ENCODE assay signal across 9 mouse cellular contexts in the genomic region with DNA sequence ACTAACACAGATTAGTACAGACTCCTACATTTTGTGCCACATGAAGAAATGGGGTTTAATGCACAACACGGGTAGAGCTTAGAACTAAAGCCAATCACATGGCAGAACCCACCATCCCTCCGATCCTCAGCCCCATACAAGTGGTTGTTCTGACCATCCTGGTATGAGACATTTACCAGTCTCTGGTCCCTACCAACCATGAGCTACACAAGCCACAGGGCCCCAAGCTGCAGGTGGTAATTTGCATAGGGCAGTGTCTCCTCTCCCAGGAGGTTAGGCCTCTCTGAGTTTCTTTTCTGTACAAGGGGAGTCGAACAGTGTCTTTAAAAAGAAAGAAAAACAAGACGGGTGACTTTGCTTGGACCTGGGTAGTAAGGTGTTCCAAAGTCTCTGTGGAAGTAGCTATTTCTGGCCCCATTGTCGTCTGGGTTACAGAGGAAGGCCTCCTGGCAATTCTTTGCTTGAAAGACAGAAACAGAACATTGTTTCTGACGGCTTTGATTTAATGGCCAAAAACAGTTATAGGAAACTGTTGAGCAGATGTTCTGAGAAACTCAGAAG. TPM values are rescaled to one million over a fixed set of nuclear protein-coding genes. Genes with fewer than 3 reads are reported as not detected.
DNase-seq lines count a peak whose midpoint lies in the region; ATAC-seq and TF ChIP-seq lines count a peak whose summit lies in the region.
"Had no signal": no experiment of that assay in that cellular context is flagged by ENCODE, and none has a peak within 500 bp of the region (broad histone marks: within the 10 kb centered on the region; RNA-seq: fewer than 3 reads in every experiment).

No protein-coding gene starts in this region.

- no peak overlapping the region for H3K4me3 ChIP-seq in cerebellum, adult 2 months (replicated peaks; ENCODE audit: insufficient read depth, low read depth, low read length)
- H3K4me3 ChIP-seq in kidney, embryonic 16.5 days (ENCODE audit: low read length), result no peak overlapping the region
- H3K4me3 ChIP-seq in CH12.LX (replicated peaks in 1 of 3; ENCODE audit: low read depth in 2 of 3, low read length in 2 of 3, poor library complexity in 1 of 3), result no peak overlapping the region
- no peak overlapping the region for H3K4me3 ChIP-seq in spleen, adult 2 months (ENCODE audit: extremely low read depth, insufficient read depth, insufficient read length)
- H3K4me3 ChIP-seq: liver, embryonic 15.5 days had no signal

- 0 out of 2 replicates have a peak overlapping the region, but pooled peaks have one; percentile 6 for H3K27ac ChIP-seq in cerebellum, adult 2 months (ENCODE audit: insufficient read depth, low read length)
- H3K27ac ChIP-seq in kidney, embryonic 16.5 days (ENCODE audit: low read length), result peak overlapping the region; percentile 59
- H3K27ac ChIP-seq in CH12.LX (ENCODE audit: insufficient read depth, low read depth), result peak overlapping the region; percentile 67
- H3K27ac ChIP-seq in spleen, adult 2 months (ENCODE audit: insufficient read depth, low read length), result peak overlapping the region; percentile 89
- H3K27ac ChIP-seq: liver, embryonic 15.5 days had no signal

- no peak for ATAC-seq in kidney, embryonic 16.5 days (ENCODE audit: low FRiP score, low TSS enrichment)

- no peaks in the 10 kb centered on the region for H3K9me3 ChIP-seq in kidney, embryonic 16.5 days (ENCODE audit: low read length)
- no peaks in the 10 kb centered on the region for H3K9me3 ChIP-seq in CH12.LX (replicated peaks; ENCODE audit: low read length)
- H3K9me3 ChIP-seq: liver, embryonic 15.5 days had no signal

- H3K4me2 ChIP-seq in kidney, embryonic 16.5 days (replicated peaks; ENCODE audit: low read depth, low read length), result no peak overlapping the region
- H3K4me2 ChIP-seq in CH12.LX (ENCODE audit: insufficient read depth, low read depth, poor library complexity, severe bottlenecking), result peak overlapping the region; percentile 94
- H3K4me2 ChIP-seq: liver, embryonic 15.5 days had no signal

- H3K79me2 ChIP-seq in CH12.LX (replicated peaks; ENCODE audit: control insufficient read depth, extremely low read depth, insufficient read depth, poor library complexity, severe bottlenecking), result no peaks in the 10 kb centered on the region

- TF ChIP-seq RAD21 in CH12.LX (IDR thresholded peaks at IDR 0.05; ENCODE audit: low read depth, low read length), result peak; percentile 13

- no peaks in the 10 kb centered on the region; the same call in 1 of the 2 replicates for H3K4me1 ChIP-seq in cerebellum, adult 2 months (ENCODE audit: control insufficient read depth, insufficient read depth, low read length)
- H3K4me1 ChIP-seq in kidney, embryonic 16.5 days (ENCODE audit: insufficient read depth, low read length), result peaks cover 32% of the 10 kb centered on the region
- peaks cover 45 to 92% of the 10 kb centered on the region in 2 experiments for H3K4me1 ChIP-seq in CH12.LX (ENCODE audit: control insufficient read depth in 1 of 2, insufficient read depth in 2 of 2)
- peaks cover 64% of the 10 kb centered on the region for H3K4me1 ChIP-seq in spleen, adult 2 months (ENCODE audit: control insufficient read depth, insufficient read depth, insufficient read length)

- TF ChIP-seq EP300 in CH12.LX (IDR thresholded peaks at IDR 0.05; ENCODE audit: low read length), result peak; percentile 96

- no peak overlapping the region for H3K9ac ChIP-seq in kidney, embryonic 16.5 days (replicated peaks; ENCODE audit: low read length)
- H3K9ac ChIP-seq in CH12.LX (ENCODE audit: insufficient read depth, low read depth), result peak overlapping the region; percentile 29
- H3K9ac ChIP-seq: liver, embryonic 15.5 days had no signal

- TF ChIP-seq CTCF in cerebellum, adult 2 months (IDR thresholded peaks at IDR 0.05; ENCODE audit: borderline replicate concordance, insufficient read depth, low read depth, low read length), result no peak
- no peak for TF ChIP-seq CTCF in CH12.LX (conservative IDR thresholded peaks at IDR 0.05 in 1 of 2, IDR thresholded peaks at IDR 0.05 in 1 of 2; ENCODE audit: low read depth in 2 of 2, low read length in 2 of 2)
- no peak for TF ChIP-seq CTCF in spleen, adult 2 months (IDR thresholded peaks at IDR 0.05; ENCODE audit: extremely low read depth, insufficient read depth, insufficient read length, insufficient replicate concordance)

- TF ChIP-seq POLR2A in cerebellum, adult 2 months (IDR thresholded peaks at IDR 0.05; ENCODE audit: borderline replicate concordance, insufficient read depth, low read length), result no peak
- TF ChIP-seq POLR2A in CH12.LX (IDR thresholded peaks at IDR 0.05; ENCODE audit: low read depth, low read length), result peak; percentile 43
- TF ChIP-seq POLR2A in spleen, adult 2 months (IDR thresholded peaks at IDR 0.05; ENCODE audit: low read depth, low read length), result peak; percentile 6; the same call in 1 of the 2 replicates

- WGBS in cerebellum, adult 2 months, result 67% methylated on average over 6 of the region's 6 CpGs
- WGBS in kidney, embryonic 16.5 days, result 48% methylated on average over 6 of the region's 6 CpGs
- WGBS in spleen, adult 2 months, result 14% methylated on average over 6 of the region's 6 CpGs

- dilution Hi-C loops in CH12.LX (cut with MboI; ENCODE audit: extremely low pct_ligation_motif_present, extremely low pct_unique_long_range_greater_than_20kb, low sequenced_read_pairs), result no loop called here

- in situ Hi-C loops in CH12.LX (cut with MboI; ENCODE audit: low pct_ligation_motif_present, low pct_unique_long_range_greater_than_20kb, low sequenced_read_pairs), result loop anchor here (10.0 kb wide), 1 partner anchor 82 kb away; no protein-coding TSS in a partner anchor

- H3K36me3 ChIP-seq in kidney, embryonic 16.5 days (ENCODE audit: insufficient read depth, low read length), result no peaks in the 10 kb centered on the region
- H3K36me3 ChIP-seq in CH12.LX (replicated peaks in 1 of 2; ENCODE audit: control insufficient read depth in 1 of 2, insufficient read depth in 1 of 2, low read length in 1 of 2), result no peaks in the 10 kb centered on the region
- H3K36me3 ChIP-seq in spleen, adult 2 months (ENCODE audit: control insufficient read depth, insufficient read depth, low read length), result no peaks in the 10 kb centered on the region
- H3K36me3 ChIP-seq: liver, embryonic 15.5 days had no signal

- no peak for DNase-seq in cerebellum, adult 2 months
- DNase-seq in cerebellum, adult 11 months, result no peak
- DNase-seq in kidney, postnatal 36 days, result no peak
- peak; percentile 93 for DNase-seq in CH12.LX (ENCODE audit: extremely low read depth)
- DNase-seq in spleen, adult 2 months (ENCODE audit: low read depth in 1 of 2, low spot score in 2 of 2), result peak; percentile 75 to 77
- DNase-seq in right cerebral cortex, postnatal 4 days, result no peak
- no peak for DNase-seq in ovary, postnatal 10 days (ENCODE audit: low spot score)

- H3K27me3 ChIP-seq in cerebellum, adult 2 months (ENCODE audit: control insufficient read depth, insufficient read depth, low read length), result no peaks in the 10 kb centered on the region; the same call in 1 of the 2 replicates
- no peaks in the 10 kb centered on the region for H3K27me3 ChIP-seq in kidney, embryonic 16.5 days (ENCODE audit: insufficient read depth, low read length)
- H3K27me3 ChIP-seq in CH12.LX (replicated peaks), result no peaks in the 10 kb centered on the region
- H3K27me3 ChIP-seq in spleen, adult 2 months (ENCODE audit: control insufficient read depth, insufficient read depth, low read length), result no peaks in the 10 kb centered on the region

TF ChIP-seq in CH12.LX, 34 proteins besides CTCF, POLR2A, EP300 and RAD21 (continues in another document):
- TF ChIP-seq USF2 (conservative IDR thresholded peaks at IDR 0.05; ENCODE audit: low read depth, low read length), result no peak
- TF ChIP-seq NRF1 (IDR thresholded peaks at IDR 0.05; ENCODE audit: low read depth, low read length), result 0 out of 2 replicates have a peak, but pooled peaks have one; percentile 19
- peak; percentile 91; the same call in 1 of the 2 replicates for TF ChIP-seq MYC (IDR thresholded peaks at IDR 0.05; ENCODE audit: low read depth, low read length)
- TF ChIP-seq TCF12 (IDR thresholded peaks at IDR 0.05; ENCODE audit: low read depth, low read length), result peak; percentile 99
- TF ChIP-seq MAZ (IDR thresholded peaks at IDR 0.05; ENCODE audit: low read depth, low read length), result peak; percentile 92
- TF ChIP-seq E2F4 (IDR thresholded peaks at IDR 0.05; ENCODE audit: insufficient replicate concordance, low read depth, low read length), result 0 out of 2 replicates have a peak, but pooled peaks have one; percentile 67
- TF ChIP-seq JUND (conservative IDR thresholded peaks at IDR 0.05; ENCODE audit: low read depth, low read length), result peak; percentile 64; the same call in 1 of the 2 replicates
- TF ChIP-seq MAFK (IDR thresholded peaks at IDR 0.05; ENCODE audit: insufficient replicate concordance, low read length), result peak; percentile 82
- TF ChIP-seq ETS1 (conservative IDR thresholded peaks at IDR 0.05; ENCODE audit: low read depth, low read length), result peak; percentile 94
- TF ChIP-seq POLR2AphosphoS2 (IDR thresholded peaks at IDR 0.05; ENCODE audit: low read depth, low read length), result no peak
- peak; percentile 67 for TF ChIP-seq NELFE (IDR thresholded peaks at IDR 0.05; ENCODE audit: low read depth, low read length)
- TF ChIP-seq BHLHE40 (IDR thresholded peaks at IDR 0.05; ENCODE audit: low read depth, low read length), result peak; percentile 95
- peak; percentile 63; the same call in 1 of the 2 replicates for TF ChIP-seq MXI1 (IDR thresholded peaks at IDR 0.05; ENCODE audit: low read depth, low read length)
- TF ChIP-seq UBTF (IDR thresholded peaks at IDR 0.05; ENCODE audit: low read depth, low read length), result no peak
- 0 out of 2 replicates have a peak, but pooled peaks have one; percentile 61 for TF ChIP-seq KAT2A (IDR thresholded peaks at IDR 0.05; ENCODE audit: insufficient replicate concordance, low read length)
- TF ChIP-seq MAX (IDR thresholded peaks at IDR 0.05; ENCODE audit: low read length), result peak; percentile 89
- TF ChIP-seq SMC3 (IDR thresholded peaks at IDR 0.05; ENCODE audit: low read depth, low read length), result peak; percentile 40
- peak; percentile 94 for TF ChIP-seq MEF2A (IDR thresholded peaks at IDR 0.05; ENCODE audit: borderline replicate concordance, low read depth, low read length)
- no peak for TF ChIP-seq USF1 (IDR thresholded peaks at IDR 0.05; ENCODE audit: low read depth, low read length)
- peak; percentile 51; the same call in 1 of the 2 replicates for TF ChIP-seq CHD1 (IDR thresholded peaks at IDR 0.05; ENCODE audit: low read depth, low read length)
- peak; percentile 64; the same call in 1 of the 2 replicates for TF ChIP-seq TBP (conservative IDR thresholded peaks at IDR 0.05; ENCODE audit: low read depth, low read length)

RNA-seq across cellular contexts. Expression of gene Ets1, which starts 23.1 kb away (rescaled TPM):
- polyA plus RNA-seq in cerebellum, adult 2 months (2012; rRNA removed), result 5.8 and 6.8 TPM in 2 replicates
- 76.2 and 80.2 TPM in 2 replicates for polyA plus RNA-seq in kidney, embryonic 16.5 days (2015; fragmentation: Nextera tagmentation; extraction: Ambion mirVana)
- 9.5 and 10.0 TPM in 2 replicates for total RNA-seq in CH12.LX (2012; rRNA removed)
- 23.5 and 23.7 TPM in 2 replicates for total RNA-seq in CH12.LX (2014; rRNA removed)
- 17.8 and 19.8 TPM in 2 replicates for polyA plus RNA-seq in CH12.LX (2012; ENCODE audit: insufficient read length, low read depth)
- 115 and 129 TPM in 2 replicates for polyA plus RNA-seq in spleen, adult 2 months (2012; rRNA removed)

Comparison
In these comparisons a context has a peak if more than half of its experiments do, and no peak if none do; other contexts are left out.
1. DNase-seq: peak in CH12.LX (single experiment) and spleen, adult 2 months (2 of 2); none in cerebellum, adult 2 months (0 of 2), cerebellum, adult 11 months (single experiment), kidney, postnatal 36 days (0 of 2), right cerebral cortex, postnatal 4 days (single experiment) and ovary, postnatal 10 days (single experiment).
2. H3K27ac ChIP-seq: peak in every context shown above with its lines; median percentile 89 in spleen, adult 2 months; 67 in CH12.LX; 59 in kidney, embryonic 16.5 days; 6 in cerebellum, adult 2 months.